Mouse (Mus musculus): ENCODE measurements around the gene Rpl18a. TPM values are rescaled to one million over a fixed set of nuclear protein-coding genes. Genes with fewer than 3 reads are reported as not detected.
"Not testable (repeated sequence)": the region's sequence is repeated elsewhere in the genome, so short reads cannot be mapped to it uniquely, and the experiment has no call there.

The Rpl18a gene
- polyA plus RNA-seq, 1 experiment: 1,792 TPM

DNA sequence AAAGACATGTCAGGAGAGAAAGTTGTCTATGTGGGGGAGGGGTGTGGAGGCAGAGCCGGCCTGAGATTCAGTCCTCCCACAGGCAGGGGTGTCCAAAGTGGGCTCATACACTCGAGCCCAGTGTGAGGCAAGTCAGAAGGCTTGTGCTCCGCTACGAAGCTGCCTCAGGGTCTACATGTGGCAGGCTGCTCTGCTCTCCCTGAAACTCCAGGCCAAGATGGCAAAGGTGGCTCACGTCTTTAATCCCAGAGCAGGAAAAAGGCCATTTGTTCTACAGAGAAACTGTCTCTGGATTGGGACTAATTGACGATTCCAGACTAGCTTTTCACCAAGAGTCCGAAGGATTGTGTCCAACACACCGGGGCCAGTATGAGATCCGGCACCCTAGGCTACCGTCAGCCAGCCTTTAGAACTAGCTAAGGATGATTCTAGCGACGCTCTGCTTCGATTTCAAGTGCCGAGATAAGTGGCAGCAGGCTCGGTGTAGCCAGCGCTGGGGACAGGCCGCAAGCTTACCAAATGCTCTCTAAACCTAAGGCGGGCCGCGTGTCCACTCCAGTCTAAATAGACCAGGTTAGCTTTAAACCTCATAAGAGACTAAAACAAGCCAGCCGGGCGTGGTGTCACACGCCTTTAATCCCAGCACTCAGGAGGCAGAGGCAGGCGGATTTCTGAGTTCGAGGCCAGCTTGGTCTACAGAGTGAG, 744 bp downstream of the Rpl18a start:
- Histone ChIP-seq H3K27ac (ENCODE audit: insufficient read depth, low read length) (peak overlapping the region; percentile 35; the same call in 1 of the 2 replicates), H3K4me1 (ENCODE audit: control insufficient read depth, insufficient read depth, low read length) (0 out of 2 replicates have a peak, but pooled peaks cover 5% of the 10 kb centered on the region), H3K4me3 (ENCODE audit: insufficient read depth, low read length) (peak overlapping the region; percentile 93)
- TF ChIP-seq POLR2A (IDR thresholded peaks at IDR 0.05; ENCODE audit: low read depth, low read length) (peak; percentile 19; the same call in 1 of the 2 replicates), CTCF (IDR thresholded peaks at IDR 0.05; ENCODE audit: borderline replicate concordance, insufficient read depth, low read length) (no peak)

DNA sequence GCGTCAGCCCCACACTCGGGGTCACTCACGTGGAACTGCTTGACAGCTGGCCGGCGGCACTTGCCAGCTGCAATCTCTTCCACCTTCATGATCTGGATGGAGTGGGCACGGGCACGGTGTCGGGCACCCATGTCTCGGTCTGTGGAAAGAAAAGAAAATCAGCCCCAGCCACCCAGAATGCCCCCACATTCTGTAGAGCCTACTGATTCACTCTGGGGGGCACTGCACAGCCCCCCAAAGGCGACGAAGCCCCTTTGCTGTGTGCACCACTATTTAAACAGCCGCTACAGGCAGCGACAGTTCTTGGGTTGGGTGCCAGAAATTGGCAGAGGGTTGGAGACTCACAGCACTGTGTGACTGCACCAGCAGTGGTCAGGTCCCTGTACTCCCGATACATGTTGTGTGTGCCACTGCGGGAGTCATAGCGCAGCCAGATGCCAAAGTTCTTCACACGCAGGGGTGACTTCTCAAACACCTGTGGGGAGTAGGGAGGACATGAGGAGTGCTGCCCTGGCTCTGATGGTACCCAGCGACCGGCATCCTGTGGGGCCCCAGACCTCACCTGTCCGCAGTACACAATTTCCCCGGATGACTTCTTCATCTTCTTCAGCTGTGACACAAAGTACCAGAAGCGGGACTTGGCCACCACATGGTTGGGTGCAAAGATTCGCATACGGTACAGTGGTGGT, 1.5 kb downstream of the Rpl18a start:
- not testable (repeated sequence) for H3K4me1 ChIP-seq (ENCODE audit: control insufficient read depth, insufficient read depth, low read length); H3K27ac ChIP-seq (ENCODE audit: insufficient read depth, low read length)
- peak overlapping the region; percentile 93 for H3K4me3 ChIP-seq (ENCODE audit: insufficient read depth, low read length)

- TF ChIP-seq POLR2A (IDR thresholded peaks at IDR 0.05; ENCODE audit: low read depth, low read length): no peak
- TF ChIP-seq CTCF (IDR thresholded peaks at IDR 0.05; ENCODE audit: borderline replicate concordance, insufficient read depth, low read length): no peak
- Histone ChIP-seq H3K4me1 (ENCODE audit: control insufficient read depth, insufficient read depth, low read length) (0 out of 2 replicates have a peak, but pooled peaks cover 5% of the 10 kb centered on the region), H3K27ac (ENCODE audit: insufficient read depth, low read length) (no peak overlapping the region), H3K4me3 (ENCODE audit: insufficient read depth, low read length) (no peak overlapping the region)
Observed at GRCm38 (mm10) chr8:70894771-70895545, 2.3 kb downstream of the Rpl18a start.

DNA sequence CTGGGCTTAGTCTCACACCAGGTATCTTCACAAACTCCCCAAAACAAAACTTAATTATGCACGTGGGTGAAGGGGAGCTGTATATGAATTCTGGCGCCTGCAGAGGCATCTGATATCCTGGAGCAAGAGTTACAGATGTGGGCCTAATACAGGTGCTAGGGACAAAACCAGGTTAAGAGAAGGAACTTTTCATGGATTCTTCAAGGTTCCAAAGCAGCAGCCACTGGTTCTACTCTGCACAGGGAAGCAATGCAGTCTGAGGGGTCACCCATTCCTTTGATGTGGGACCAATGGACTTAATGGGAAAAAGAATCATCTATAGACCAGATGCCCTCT, 2.9 kb downstream of the Rpl18a start:
- Histone ChIP-seq H3K27ac (ENCODE audit: insufficient read depth, low read length) (no peak overlapping the region), H3K4me1 (ENCODE audit: control insufficient read depth, insufficient read depth, low read length) (0 out of 2 replicates have a peak, but pooled peaks cover 5% of the 10 kb centered on the region), H3K4me3 (ENCODE audit: insufficient read depth, low read length) (no peak overlapping the region)
- no peak for TF ChIP-seq POLR2A (IDR thresholded peaks at IDR 0.05; ENCODE audit: low read depth, low read length)
- TF ChIP-seq CTCF (IDR thresholded peaks at IDR 0.05; ENCODE audit: borderline replicate concordance, insufficient read depth, low read length): no peak

GRCm38 (mm10) chr8:70893656-70894384, 3.4 kb downstream of the Rpl18a start:
- H3K4me3 ChIP-seq (ENCODE audit: insufficient read depth, low read length): no peak overlapping the region
- TF ChIP-seq POLR2A (IDR thresholded peaks at IDR 0.05; ENCODE audit: low read depth, low read length) (peak; percentile 39), CTCF (IDR thresholded peaks at IDR 0.05; ENCODE audit: borderline replicate concordance, insufficient read depth, low read length) (peak; percentile 57; the same call in 1 of the 2 replicates)
- H3K4me1 ChIP-seq (ENCODE audit: control insufficient read depth, insufficient read depth, low read length): 0 out of 2 replicates have a peak, but pooled peaks cover 5% of the 10 kb centered on the region
- no peak overlapping the region for H3K27ac ChIP-seq (ENCODE audit: insufficient read depth, low read length)

- Histone ChIP-seq H3K4me3 (ENCODE audit: insufficient read depth, low read length) (no peak overlapping the region), H3K4me1 (ENCODE audit: control insufficient read depth, insufficient read depth, low read length) (no peaks in the 10 kb centered on the region), H3K27ac (ENCODE audit: insufficient read depth, low read length) (no peak overlapping the region)
- 0 out of 2 replicates have a peak, but pooled peaks have one; percentile 20 for TF ChIP-seq CTCF (IDR thresholded peaks at IDR 0.05; ENCODE audit: borderline replicate concordance, insufficient read depth, low read length)
- TF ChIP-seq POLR2A (IDR thresholded peaks at IDR 0.05; ENCODE audit: low read depth, low read length): peak; percentile 54
Observed at GRCm38 (mm10) chr8:70892896-70893655, 4.1 kb downstream of the Rpl18a start.

GRCm38 (mm10) chr8:70892022-70892895, 5.0 kb downstream of the Rpl18a start, which contains the start of gene Slc5a5:
Gene Slc5a5, minus strand, starts transcription at chr8:70892757.
- no peaks in the 10 kb centered on the region for H3K4me1 ChIP-seq (ENCODE audit: control insufficient read depth, insufficient read depth, low read length)
- H3K27ac ChIP-seq (ENCODE audit: insufficient read depth, low read length): no peak within 1 kb of the TSS
- no peak within 1 kb of the TSS for H3K4me3 ChIP-seq (ENCODE audit: insufficient read depth, low read length)
- no peak for TF ChIP-seq POLR2A (IDR thresholded peaks at IDR 0.05; ENCODE audit: low read depth, low read length)
- TF ChIP-seq CTCF (IDR thresholded peaks at IDR 0.05; ENCODE audit: borderline replicate concordance, insufficient read depth, low read length): no peak

GRCm38 (mm10) chr8:70891356-70891755, 5.9 kb downstream of the Rpl18a start:
- no peaks in the 10 kb centered on the region for H3K4me1 ChIP-seq (ENCODE audit: control insufficient read depth, insufficient read depth, low read length)
- H3K27ac ChIP-seq (ENCODE audit: insufficient read depth, low read length): no peak overlapping the region
- no peak overlapping the region for H3K4me3 ChIP-seq (ENCODE audit: insufficient read depth, low read length)
- TF ChIP-seq POLR2A (IDR thresholded peaks at IDR 0.05; ENCODE audit: low read depth, low read length) (no peak), CTCF (IDR thresholded peaks at IDR 0.05; ENCODE audit: borderline replicate concordance, insufficient read depth, low read length) (no peak)
